Mouse (Mus musculus): Measurements from ENCODE around the gene Fam186b.

Fam186b gene

GRCm38 (mm10) chr15:99320978-99321377 lies 25.3 kb upstream of the Fam186b start:
- in situ Hi-C loops (cut with MboI, MseI) = no loop called here

GRCm38 (mm10) chr15:99320168-99320674 lies 24.5 kb upstream of the Fam186b start:
- in situ Hi-C loops (cut with MboI, MseI) = no loop called here

GRCm38 (mm10) chr15:99319411-99319871 lies 23.8 kb upstream of the Fam186b start:
- in situ Hi-C loops (cut with MboI, MseI) = no loop called here

- in situ Hi-C loops (cut with MboI, MseI) = no loop called here
Observed at GRCm38 (mm10) chr15:99318861-99319410, 23.2 kb upstream of the Fam186b start.

- in situ Hi-C loops (cut with MboI, MseI) = no loop called here
Observed at GRCm38 (mm10) chr15:99318071-99318470, 22.4 kb upstream of the Fam186b start.

- in situ Hi-C loops (cut with MboI, MseI) = no loop called here
Observed at GRCm38 (mm10) chr15:99317267-99317651, 21.6 kb upstream of the Fam186b start.

GRCm38 (mm10) chr15:99316314-99317266 lies 20.9 kb upstream of the Fam186b start:
- in situ Hi-C loops (cut with MboI, MseI) = no loop called here

- in situ Hi-C loops (cut with MboI, MseI) = no loop called here
Observed at GRCm38 (mm10) chr15:99314891-99315290, 19.2 kb upstream of the Fam186b start.

- in situ Hi-C loops (cut with MboI, MseI) = no loop called here
Observed at GRCm38 (mm10) chr15:99310617-99311016, 14.9 kb upstream of the Fam186b start.

GRCm38 (mm10) chr15:99309549-99309948 lies 13.9 kb upstream of the Fam186b start:
- in situ Hi-C loops (cut with MboI, MseI) = no loop called here

- in situ Hi-C loops (cut with MboI, MseI) = no loop called here
Observed at GRCm38 (mm10) chr15:99307476-99307875, 11.8 kb upstream of the Fam186b start.

- in situ Hi-C loops (cut with MboI, MseI) = no loop called here
Observed at GRCm38 (mm10) chr15:99296213-99296612, 525 bp upstream of the Fam186b start.

- in situ Hi-C loops (cut with MboI, MseI) = no loop called here
Observed at GRCm38 (mm10) chr15:99294813-99295374, 794 bp downstream of the Fam186b start, which contains the start of gene Prpf40b. TSS of gene Prpf40b (plus strand) at chr15:99295087.

- in situ Hi-C loops (cut with MboI, MseI) = no loop called here
Observed at GRCm38 (mm10) chr15:99294287-99294686, 1.4 kb downstream of the Fam186b start.

- in situ Hi-C loops (cut with MboI, MseI) = no loop called here
Observed at GRCm38 (mm10) chr15:99290586-99290985, 5.1 kb downstream of the Fam186b start.

- in situ Hi-C loops (cut with MboI, MseI) = no loop called here
Observed at GRCm38 (mm10) chr15:99285189-99285535, 10.5 kb downstream of the Fam186b start.

GRCm38 (mm10) chr15:99284527-99285188 lies 11.0 kb downstream of the Fam186b start:
- in situ Hi-C loops (cut with MboI, MseI) = no loop called here

GRCm38 (mm10) chr15:99283456-99283855 lies 12.2 kb downstream of the Fam186b start:
- in situ Hi-C loops (cut with MboI, MseI) = no loop called here

GRCm38 (mm10) chr15:99278271-99278670 lies 17.4 kb downstream of the Fam186b start:
- in situ Hi-C loops (cut with MboI, MseI) = no loop called here

- in situ Hi-C loops (cut with MboI, MseI) = no loop called here
Observed at GRCm38 (mm10) chr15:99276095-99276494, 19.6 kb downstream of the Fam186b start.

- in situ Hi-C loops (cut with MboI, MseI) = no loop called here
Observed at GRCm38 (mm10) chr15:99265679-99266078, 30.0 kb downstream of the Fam186b start.

- in situ Hi-C loops (cut with MboI, MseI) = no loop called here
Observed at GRCm38 (mm10) chr15:99264363-99264762, 31.3 kb downstream of the Fam186b start.

All from T-helper 1 cell (primary cell).